ENCODE assay signal across 11 mouse cellular contexts in genomic region chr10:25432938-25433337, GRCm38 (mm10).
DNase-seq lines count a peak whose midpoint lies in the region; ATAC-seq and TF ChIP-seq lines count a peak whose summit lies in the region.
"Had no signal": no experiment of that assay in that cellular context is flagged by ENCODE, and none has a peak within 500 bp of the region (broad histone marks: within the 10 kb centered on the region; RNA-seq: fewer than 3 reads in every experiment).

No protein-coding gene starts in this region.

- DNase-seq in layer of hippocampus, adult 2 months (ENCODE audit: low spot score in 2 of 2), result no peak
- no peak for DNase-seq in layer of hippocampus, adult 8-10 months (ENCODE audit: low spot score in 2 of 2)
- DNase-seq in CH12.LX (ENCODE audit: extremely low read depth) (peak; percentile 77), R1 (ENCODE audit: low read depth, low spot score) (peak; percentile 31)
- no peak for DNase-seq in hindbrain, postnatal 0 days (ENCODE audit: low spot score)
- DNase-seq in ovary, postnatal 14 days (ENCODE audit: low spot score), result no peak
- DNase-seq: kidney, adult 11 months had no signal

- no peaks in the 10 kb centered on the region for H3K9me3 ChIP-seq in CH12.LX (replicated peaks; ENCODE audit: low read length)
- no peaks in the 10 kb centered on the region for H3K9me3 ChIP-seq in intestine, embryonic 16.5 days (ENCODE audit: control insufficient read depth, low read length)
- H3K9me3 ChIP-seq in hindbrain, postnatal 0 days (ENCODE audit: low read length), result no peaks in the 10 kb centered on the region
- no peaks in the 10 kb centered on the region for H3K9me3 ChIP-seq in kidney, embryonic 14.5 days (ENCODE audit: control insufficient read depth, low read length)
- H3K9me3 ChIP-seq: liver, embryonic 15.5 days had no signal

- no peak; the same call in 1 of the 2 replicates for TF ChIP-seq EP300 in CH12.LX (IDR thresholded peaks at IDR 0.05; ENCODE audit: low read length)

- no peaks in the 10 kb centered on the region for H3K79me2 ChIP-seq in CH12.LX (replicated peaks; ENCODE audit: control insufficient read depth, extremely low read depth, insufficient read depth, poor library complexity, severe bottlenecking)

- H3K4me3 ChIP-seq in layer of hippocampus, adult 2 months, result no peak overlapping the region
- no peak overlapping the region for H3K4me3 ChIP-seq in CH12.LX (replicated peaks in 1 of 3; ENCODE audit: low read depth in 2 of 3, low read length in 2 of 3, poor library complexity in 1 of 3)
- no peak overlapping the region for H3K4me3 ChIP-seq in intestine, embryonic 16.5 days (ENCODE audit: low read length)
- no peak overlapping the region for H3K4me3 ChIP-seq in hindbrain, postnatal 0 days (ENCODE audit: low read length)
- no peak overlapping the region for H3K4me3 ChIP-seq in kidney, embryonic 14.5 days (ENCODE audit: low read length)
- H3K4me3 ChIP-seq: liver, embryonic 15.5 days had no signal

- peaks cover 0 to 16% of the 10 kb centered on the region in 2 experiments for H3K36me3 ChIP-seq in CH12.LX (replicated peaks in 1 of 2; ENCODE audit: control insufficient read depth in 1 of 2, insufficient read depth in 1 of 2, low read length in 1 of 2)
- no peaks in the 10 kb centered on the region for H3K36me3 ChIP-seq in intestine, embryonic 16.5 days (ENCODE audit: control insufficient read depth, insufficient read depth, low read length)
- no peaks in the 10 kb centered on the region for H3K36me3 ChIP-seq in hindbrain, postnatal 0 days (ENCODE audit: insufficient read depth, low read length)
- no peaks in the 10 kb centered on the region for H3K36me3 ChIP-seq in kidney, embryonic 14.5 days (ENCODE audit: control insufficient read depth, insufficient read depth, low read length)
- H3K36me3 ChIP-seq: liver, embryonic 15.5 days had no signal

- dilution Hi-C loops in CH12.LX (cut with MboI; ENCODE audit: extremely low pct_ligation_motif_present, extremely low pct_unique_long_range_greater_than_20kb, low sequenced_read_pairs), result no loop called here

- no peaks in the 10 kb centered on the region for H3K27me3 ChIP-seq in CH12.LX (replicated peaks)
- no peaks in the 10 kb centered on the region for H3K27me3 ChIP-seq in intestine, embryonic 16.5 days (replicated peaks; ENCODE audit: control insufficient read depth, insufficient read depth, low read length)
- H3K27me3 ChIP-seq in hindbrain, postnatal 0 days (ENCODE audit: insufficient read depth, low read length), result no peaks in the 10 kb centered on the region
- no peaks in the 10 kb centered on the region for H3K27me3 ChIP-seq in kidney, embryonic 14.5 days (ENCODE audit: control insufficient read depth, insufficient read depth, low read length)
- H3K27me3 ChIP-seq: liver, embryonic 15.5 days had no signal

- peak overlapping the region; percentile 11; the same call in 1 of the 2 replicates for H3K4me2 ChIP-seq in CH12.LX (ENCODE audit: insufficient read depth, low read depth, poor library complexity, severe bottlenecking)
- peak overlapping the region; percentile 40 for H3K4me2 ChIP-seq in intestine, embryonic 16.5 days (ENCODE audit: low read depth, low read length)
- H3K4me2 ChIP-seq in hindbrain, postnatal 0 days (ENCODE audit: low read depth, low read length), result no peak overlapping the region
- H3K4me2 ChIP-seq in kidney, embryonic 14.5 days (replicated peaks; ENCODE audit: low read depth, low read length), result no peak overlapping the region

- peaks cover 14 to 68% of the 10 kb centered on the region in 2 experiments for H3K4me1 ChIP-seq in CH12.LX (ENCODE audit: control insufficient read depth in 1 of 2, insufficient read depth in 2 of 2)
- H3K4me1 ChIP-seq in intestine, embryonic 16.5 days (ENCODE audit: control insufficient read depth, insufficient read depth, low read length), result peaks cover 47% of the 10 kb centered on the region
- H3K4me1 ChIP-seq in hindbrain, postnatal 0 days (ENCODE audit: insufficient read depth, low read length), result no peaks in the 10 kb centered on the region
- peaks cover 12% of the 10 kb centered on the region; the same call in 1 of the 2 replicates for H3K4me1 ChIP-seq in kidney, embryonic 14.5 days (ENCODE audit: control insufficient read depth, insufficient read depth, low read length)

- TF ChIP-seq RAD21 in CH12.LX (IDR thresholded peaks at IDR 0.05; ENCODE audit: low read depth, low read length), result no peak

- 0 out of 2 replicates have a peak overlapping the region, but pooled peaks have one; percentile 23 for H3K27ac ChIP-seq in layer of hippocampus, adult 2 months
- no peak overlapping the region for H3K27ac ChIP-seq in CH12.LX (ENCODE audit: insufficient read depth, low read depth)
- peak overlapping the region; percentile 77 for H3K27ac ChIP-seq in intestine, embryonic 16.5 days (ENCODE audit: low read length)
- no peak overlapping the region for H3K27ac ChIP-seq in hindbrain, postnatal 0 days
- no peak overlapping the region for H3K27ac ChIP-seq in kidney, embryonic 14.5 days (ENCODE audit: low read depth, low read length)
- H3K27ac ChIP-seq: liver, embryonic 15.5 days had no signal

- no peak overlapping the region for H3K9ac ChIP-seq in CH12.LX (ENCODE audit: insufficient read depth, low read depth)
- H3K9ac ChIP-seq in intestine, embryonic 16.5 days (ENCODE audit: low read depth, low read length), result no peak overlapping the region
- no peak overlapping the region for H3K9ac ChIP-seq in hindbrain, postnatal 0 days (replicated peaks; ENCODE audit: low read length)
- no peak overlapping the region for H3K9ac ChIP-seq in kidney, embryonic 14.5 days (ENCODE audit: low read depth, low read length)
- H3K9ac ChIP-seq: liver, embryonic 15.5 days had no signal

- no peak for ATAC-seq in intestine, embryonic 16.5 days
- ATAC-seq in hindbrain, postnatal 0 days, result no peak
- ATAC-seq in kidney, embryonic 14.5 days (ENCODE audit: low FRiP score, low TSS enrichment), result no peak
- ATAC-seq: activated CD4-positive, CD25-positive, alpha-beta regulatory T cell, adult 4 months had no signal

- TF ChIP-seq POLR2A in CH12.LX (IDR thresholded peaks at IDR 0.05; ENCODE audit: low read depth, low read length), result no peak

- TF ChIP-seq CTCF in layer of hippocampus, adult 2 months (conservative IDR thresholded peaks at IDR 0.05), result no peak
- TF ChIP-seq CTCF in CH12.LX (conservative IDR thresholded peaks at IDR 0.05 in 1 of 2, IDR thresholded peaks at IDR 0.05 in 1 of 2; ENCODE audit: low read depth in 2 of 2, low read length in 2 of 2), result no peak
- TF ChIP-seq CTCF in hindbrain, postnatal 0 days (IDR thresholded peaks at IDR 0.05; ENCODE audit: low read depth), result no peak

- in situ Hi-C loops in CH12.LX (cut with MboI; ENCODE audit: low pct_ligation_motif_present, low pct_unique_long_range_greater_than_20kb, low sequenced_read_pairs), result no loop called here

- 42% methylated on average over 5 of the region's 5 CpGs for WGBS in intestine, embryonic 16.5 days
- 66% methylated on average over 5 of the region's 5 CpGs for WGBS in hindbrain, postnatal 0 days
- 67% methylated on average over 5 of the region's 5 CpGs for WGBS in kidney, embryonic 14.5 days

TF ChIP-seq in CH12.LX, 34 proteins besides CTCF, POLR2A, EP300 and RAD21:
- TF ChIP-seq IRF4 (IDR thresholded peaks at IDR 0.05; ENCODE audit: low read depth, low read length) (peak; percentile 46; the same call in 1 of the 2 replicates), ETS1 (conservative IDR thresholded peaks at IDR 0.05; ENCODE audit: low read depth, low read length) (peak; percentile 80), BHLHE40 (IDR thresholded peaks at IDR 0.05; ENCODE audit: low read depth, low read length) (peak; percentile 55; the same call in 1 of the 2 replicates), MAZ (IDR thresholded peaks at IDR 0.05; ENCODE audit: low read depth, low read length) (no peak)

Comparison
In these comparisons a context has a peak if more than half of its experiments do, and no peak if none do; other contexts are left out.
1. DNase-seq: peak in CH12.LX (single experiment) and R1 (single experiment); none in layer of hippocampus, adult 2 months (0 of 2), layer of hippocampus, adult 8-10 months (0 of 2), hindbrain, postnatal 0 days (single experiment) and ovary, postnatal 14 days (single experiment).
2. H3K27ac ChIP-seq: peak in layer of hippocampus, adult 2 months (single experiment) and intestine, embryonic 16.5 days (single experiment); none in CH12.LX (single experiment), hindbrain, postnatal 0 days (single experiment) and kidney, embryonic 14.5 days (single experiment).
3. H3K4me2 ChIP-seq: peak in CH12.LX (single experiment) and intestine, embryonic 16.5 days (single experiment); none in hindbrain, postnatal 0 days (single experiment) and kidney, embryonic 14.5 days (single experiment).